Mouse (Mus musculus): Measurements from ENCODE around the gene Nepn. TPM values are rescaled to one million over a fixed set of nuclear protein-coding genes. Genes with fewer than 3 reads are reported as not detected.

Nepn gene
- polyA plus RNA-seq, 1 experiment from 2014 or later: not detected

- ATAC-seq: peak; percentile 27
- Histone ChIP-seq H3K4me3 (replicated peaks; ENCODE audit: low read length) (peak overlapping the region; percentile 97), H3K4me1 (replicated peaks; ENCODE audit: control insufficient read depth, insufficient read depth, low read length) (peaks cover 24% of the 10 kb centered on the region), H3K27me3 (replicated peaks; ENCODE audit: control insufficient read depth, insufficient read depth, low read length) (no peaks in the 10 kb centered on the region), H3K4me2 (ENCODE audit: low read length) (peak overlapping the region; percentile 76), H3K27ac (ENCODE audit: low read length) (peak overlapping the region; percentile 95), H3K9me3 (ENCODE audit: control insufficient read depth, low read length) (no peaks in the 10 kb centered on the region), H3K9ac (replicated peaks; ENCODE audit: low read depth, low read length) (peak overlapping the region; percentile 93), H3K36me3 (ENCODE audit: control insufficient read depth, insufficient read depth) (no peaks in the 10 kb centered on the region)
- WGBS: 1% methylated on average over 39 of the region's 39 CpGs
Observed at GRCm38 (mm10) chr10:52417998-52418860, 29.5 kb downstream of the Nepn start.

GRCm38 (mm10) chr10:52418931-52419330, 30.2 kb downstream of the Nepn start:
- no peak for ATAC-seq
- H3K9me3 ChIP-seq (ENCODE audit: control insufficient read depth, low read length): no peaks in the 10 kb centered on the region
- H3K27me3 ChIP-seq (replicated peaks; ENCODE audit: control insufficient read depth, insufficient read depth, low read length): no peaks in the 10 kb centered on the region
- peak overlapping the region; percentile 97 for H3K4me3 ChIP-seq (replicated peaks; ENCODE audit: low read length)
- no peaks in the 10 kb centered on the region for H3K36me3 ChIP-seq (ENCODE audit: control insufficient read depth, insufficient read depth)
- no peak overlapping the region for H3K27ac ChIP-seq (ENCODE audit: low read length)
- peak overlapping the region; percentile 76 for H3K4me2 ChIP-seq (ENCODE audit: low read length)
- WGBS: 80% methylated on average over 5 of the region's 5 CpGs
- H3K9ac ChIP-seq (replicated peaks; ENCODE audit: low read depth, low read length): peak overlapping the region; percentile 93
- H3K4me1 ChIP-seq (replicated peaks; ENCODE audit: control insufficient read depth, insufficient read depth, low read length): peaks cover 24% of the 10 kb centered on the region

GRCm38 (mm10) chr10:52419402-52419801, 30.6 kb downstream of the Nepn start:
- H3K36me3 ChIP-seq (ENCODE audit: control insufficient read depth, insufficient read depth): no peaks in the 10 kb centered on the region
- H3K9ac ChIP-seq (replicated peaks; ENCODE audit: low read depth, low read length): no peak overlapping the region
- peaks cover 24% of the 10 kb centered on the region for H3K4me1 ChIP-seq (replicated peaks; ENCODE audit: control insufficient read depth, insufficient read depth, low read length)
- H3K4me3 ChIP-seq (replicated peaks; ENCODE audit: low read length): no peak overlapping the region
- H3K27ac ChIP-seq (ENCODE audit: low read length): no peak overlapping the region
- H3K9me3 ChIP-seq (ENCODE audit: control insufficient read depth, low read length): no peaks in the 10 kb centered on the region
- no peak for ATAC-seq
- no peaks in the 10 kb centered on the region for H3K27me3 ChIP-seq (replicated peaks; ENCODE audit: control insufficient read depth, insufficient read depth, low read length)
- 77% methylated on average over 4 of the region's 4 CpGs for WGBS
- H3K4me2 ChIP-seq (ENCODE audit: low read length): peak overlapping the region; percentile 76

- Histone ChIP-seq H3K9ac (replicated peaks; ENCODE audit: low read depth, low read length) (no peak overlapping the region), H3K27ac (ENCODE audit: low read length) (no peak overlapping the region)
Observed at GRCm38 (mm10) chr10:52420526-52420925, 31.8 kb downstream of the Nepn start.

GRCm38 (mm10) chr10:52421716-52422115, 32.9 kb downstream of the Nepn start:
- 94% methylated on average over 6 of the region's 6 CpGs for WGBS
- H3K27me3 ChIP-seq (replicated peaks; ENCODE audit: control insufficient read depth, insufficient read depth, low read length): no peaks in the 10 kb centered on the region
- no peak overlapping the region for H3K9ac ChIP-seq (replicated peaks; ENCODE audit: low read depth, low read length)
- H3K4me1 ChIP-seq (replicated peaks; ENCODE audit: control insufficient read depth, insufficient read depth, low read length): peaks cover 21% of the 10 kb centered on the region
- no peak overlapping the region for H3K4me3 ChIP-seq (replicated peaks; ENCODE audit: low read length)
- no peak overlapping the region for H3K4me2 ChIP-seq (ENCODE audit: low read length)
- no peak overlapping the region for H3K27ac ChIP-seq (ENCODE audit: low read length)
- H3K9me3 ChIP-seq (ENCODE audit: control insufficient read depth, low read length): no peaks in the 10 kb centered on the region
- no peak for ATAC-seq
- no peaks in the 10 kb centered on the region for H3K36me3 ChIP-seq (ENCODE audit: control insufficient read depth, insufficient read depth)

More at GRCm38 (mm10) chr10:52420526-52420925, 31.8 kb downstream of the Nepn start:
- ATAC-seq: no peak
- Histone ChIP-seq H3K36me3 (ENCODE audit: control insufficient read depth, insufficient read depth) (no peaks in the 10 kb centered on the region), H3K27me3 (replicated peaks; ENCODE audit: control insufficient read depth, insufficient read depth, low read length) (no peaks in the 10 kb centered on the region), H3K9me3 (ENCODE audit: control insufficient read depth, low read length) (no peaks in the 10 kb centered on the region), H3K4me1 (replicated peaks; ENCODE audit: control insufficient read depth, insufficient read depth, low read length) (peaks cover 24% of the 10 kb centered on the region), H3K4me2 (ENCODE audit: low read length) (no peak overlapping the region), H3K4me3 (replicated peaks; ENCODE audit: low read length) (no peak overlapping the region)
- WGBS: 92% methylated on average over 1 of the region's 1 CpGs

- Histone ChIP-seq H3K4me2 (ENCODE audit: low read length) (no peak overlapping the region), H3K4me1 (replicated peaks; ENCODE audit: control insufficient read depth, insufficient read depth, low read length) (peaks cover 19% of the 10 kb centered on the region), H3K4me3 (replicated peaks; ENCODE audit: low read length) (no peak overlapping the region), H3K36me3 (ENCODE audit: control insufficient read depth, insufficient read depth) (no peaks in the 10 kb centered on the region), H3K9me3 (ENCODE audit: control insufficient read depth, low read length) (no peaks in the 10 kb centered on the region), H3K27me3 (replicated peaks; ENCODE audit: control insufficient read depth, insufficient read depth, low read length) (no peaks in the 10 kb centered on the region), H3K9ac (replicated peaks; ENCODE audit: low read depth, low read length) (no peak overlapping the region), H3K27ac (ENCODE audit: low read length) (no peak overlapping the region)
- 87% methylated on average over 2 of the region's 2 CpGs for WGBS
- no peak for ATAC-seq
Observed at GRCm38 (mm10) chr10:52423097-52423496, 34.3 kb downstream of the Nepn start.

- Histone ChIP-seq H3K36me3 (ENCODE audit: control insufficient read depth, insufficient read depth) (peaks cover 8% of the 10 kb centered on the region; the same call in 1 of the 2 replicates), H3K4me1 (replicated peaks; ENCODE audit: control insufficient read depth, insufficient read depth, low read length) (no peaks in the 10 kb centered on the region), H3K9me3 (ENCODE audit: control insufficient read depth, low read length) (no peaks in the 10 kb centered on the region), H3K9ac (replicated peaks; ENCODE audit: low read depth, low read length) (no peak overlapping the region), H3K27me3 (replicated peaks; ENCODE audit: control insufficient read depth, insufficient read depth, low read length) (no peaks in the 10 kb centered on the region), H3K4me3 (replicated peaks; ENCODE audit: low read length) (no peak overlapping the region), H3K4me2 (ENCODE audit: low read length) (no peak overlapping the region), H3K27ac (ENCODE audit: low read length) (no peak overlapping the region)
- no peak for ATAC-seq
- 87% methylated on average over 7 of the region's 7 CpGs for WGBS
Observed at GRCm38 (mm10) chr10:52426314-52426980, 37.7 kb downstream of the Nepn start.

- peak; percentile 47; the same call in 1 of the 2 replicates for ATAC-seq
- no peak overlapping the region for H3K27ac ChIP-seq (ENCODE audit: low read length)
Observed at GRCm38 (mm10) chr10:52427634-52428415, 39.1 kb downstream of the Nepn start.

GRCm38 (mm10) chr10:52430953-52431352, 42.2 kb downstream of the Nepn start:
- Histone ChIP-seq H3K4me3 (replicated peaks; ENCODE audit: low read length) (no peak overlapping the region), H3K9me3 (ENCODE audit: control insufficient read depth, low read length) (no peaks in the 10 kb centered on the region), H3K4me2 (ENCODE audit: low read length) (no peak overlapping the region), H3K9ac (replicated peaks; ENCODE audit: low read depth, low read length) (no peak overlapping the region), H3K27me3 (replicated peaks; ENCODE audit: control insufficient read depth, insufficient read depth, low read length) (no peaks in the 10 kb centered on the region), H3K4me1 (replicated peaks; ENCODE audit: control insufficient read depth, insufficient read depth, low read length) (no peaks in the 10 kb centered on the region), H3K27ac (ENCODE audit: low read length) (no peak overlapping the region), H3K36me3 (ENCODE audit: control insufficient read depth, insufficient read depth) (peaks cover 18% of the 10 kb centered on the region)
- no peak for ATAC-seq
- WGBS: 93% methylated on average over 1 of the region's 1 CpGs

More at GRCm38 (mm10) chr10:52427634-52428415, 39.1 kb downstream of the Nepn start:
- Histone ChIP-seq H3K27me3 (replicated peaks; ENCODE audit: control insufficient read depth, insufficient read depth, low read length) (no peaks in the 10 kb centered on the region), H3K4me1 (replicated peaks; ENCODE audit: control insufficient read depth, insufficient read depth, low read length) (no peaks in the 10 kb centered on the region), H3K9me3 (ENCODE audit: control insufficient read depth, low read length) (no peaks in the 10 kb centered on the region), H3K9ac (replicated peaks; ENCODE audit: low read depth, low read length) (no peak overlapping the region), H3K36me3 (ENCODE audit: control insufficient read depth, insufficient read depth) (peaks cover 10% of the 10 kb centered on the region), H3K4me2 (ENCODE audit: low read length) (no peak overlapping the region), H3K4me3 (replicated peaks; ENCODE audit: low read length) (no peak overlapping the region)
- WGBS: 29% methylated on average over 2 of the region's 2 CpGs

All from forebrain, embryonic 16.5 days (tissue).